Mouse (Mus musculus): ENCODE results near the gene Pi4k2a. TPM values are rescaled to one million over a fixed set of nuclear protein-coding genes. Genes with fewer than 3 reads are reported as not detected.
"Not testable (repeated sequence)": the region's sequence is repeated elsewhere in the genome, so short reads cannot be mapped to it uniquely, and the experiment has no call there.

The Pi4k2a gene
- polyA plus RNA-seq, 1 experiment from 2014 or later, result 16.1 TPM

GRCm38 (mm10) chr19:42078566-42078965 is 11.7 kb upstream of the Pi4k2a start:
- WGBS (ENCODE audit: insufficient replicate concordance), result 85% methylated on average over 8 of the region's 8 CpGs
- Histone ChIP-seq H3K4me3 (ENCODE audit: low read depth, low read length) (no peak overlapping the region), H3K4me1 (ENCODE audit: insufficient read depth) (no peaks in the 10 kb centered on the region), H3K27ac (ENCODE audit: low read depth) (no peak overlapping the region), H3K4me2 (ENCODE audit: low read depth, low read length) (no peak overlapping the region), H3K36me3 (replicated peaks; ENCODE audit: insufficient read depth, low read length) (no peaks in the 10 kb centered on the region), H3K9me3 (ENCODE audit: low read length) (no peaks in the 10 kb centered on the region), H3K9ac (replicated peaks) (no peak overlapping the region), H3K27me3 (ENCODE audit: insufficient read depth, low read length) (no peaks in the 10 kb centered on the region)
- ATAC-seq (no peak), DNase-seq (no peak)
- TF ChIP-seq EP300 (IDR thresholded peaks at IDR 0.05; ENCODE audit: low read depth) (no peak), CTCF (IDR thresholded peaks at IDR 0.05; ENCODE audit: low read depth) (no peak)

- DNase-seq (no peak), ATAC-seq (no peak)
- WGBS (ENCODE audit: insufficient replicate concordance), result 83% methylated on average over 12 of the region's 12 CpGs
- H3K9ac ChIP-seq (replicated peaks), result no peak overlapping the region
- H3K4me1 ChIP-seq (ENCODE audit: insufficient read depth), result no peaks in the 10 kb centered on the region
- no peaks in the 10 kb centered on the region for H3K27me3 ChIP-seq (ENCODE audit: insufficient read depth, low read length)
- no peak overlapping the region for H3K27ac ChIP-seq (ENCODE audit: low read depth)
- no peak for TF ChIP-seq EP300 (IDR thresholded peaks at IDR 0.05; ENCODE audit: low read depth)
- TF ChIP-seq CTCF (IDR thresholded peaks at IDR 0.05; ENCODE audit: low read depth), result no peak
- H3K4me3 ChIP-seq (ENCODE audit: low read depth, low read length), result no peak overlapping the region
- H3K36me3 ChIP-seq (replicated peaks; ENCODE audit: insufficient read depth, low read length), result no peaks in the 10 kb centered on the region
- no peaks in the 10 kb centered on the region for H3K9me3 ChIP-seq (ENCODE audit: low read length)
- H3K4me2 ChIP-seq (ENCODE audit: low read depth, low read length), result no peak overlapping the region
Measured at GRCm38 (mm10) chr19:42079006-42079405, 11.3 kb upstream of the Pi4k2a start.

- Histone ChIP-seq H3K4me2 (ENCODE audit: low read depth, low read length) (no peak overlapping the region), H3K9me3 (ENCODE audit: low read length) (no peaks in the 10 kb centered on the region), H3K36me3 (replicated peaks; ENCODE audit: insufficient read depth, low read length) (no peaks in the 10 kb centered on the region), H3K27me3 (ENCODE audit: insufficient read depth, low read length) (no peaks in the 10 kb centered on the region), H3K4me1 (ENCODE audit: insufficient read depth) (no peaks in the 10 kb centered on the region), H3K27ac (ENCODE audit: low read depth) (no peak overlapping the region), H3K9ac (replicated peaks) (no peak overlapping the region), H3K4me3 (ENCODE audit: low read depth, low read length) (no peak overlapping the region)
- ATAC-seq (peak; percentile 54), DNase-seq (no peak)
- 66% methylated on average over 5 of the region's 5 CpGs for WGBS (ENCODE audit: insufficient replicate concordance)
- TF ChIP-seq CTCF (IDR thresholded peaks at IDR 0.05; ENCODE audit: low read depth) (no peak), EP300 (IDR thresholded peaks at IDR 0.05; ENCODE audit: low read depth) (no peak)
Measured at GRCm38 (mm10) chr19:42079950-42080349, 10.3 kb upstream of the Pi4k2a start.

GRCm38 (mm10) chr19:42080469-42080868 is 9.8 kb upstream of the Pi4k2a start:
- no peaks in the 10 kb centered on the region for H3K9me3 ChIP-seq (ENCODE audit: low read length)
- ATAC-seq (no peak), DNase-seq (no peak)
- H3K9ac ChIP-seq (replicated peaks), result no peak overlapping the region
- H3K4me2 ChIP-seq (ENCODE audit: low read depth, low read length), result no peak overlapping the region
- no peaks in the 10 kb centered on the region; the same call in 1 of the 2 replicates for H3K4me1 ChIP-seq (ENCODE audit: insufficient read depth)
- no peaks in the 10 kb centered on the region for H3K27me3 ChIP-seq (ENCODE audit: insufficient read depth, low read length)
- no peaks in the 10 kb centered on the region for H3K36me3 ChIP-seq (replicated peaks; ENCODE audit: insufficient read depth, low read length)
- TF ChIP-seq CTCF (IDR thresholded peaks at IDR 0.05; ENCODE audit: low read depth) (no peak), EP300 (IDR thresholded peaks at IDR 0.05; ENCODE audit: low read depth) (no peak)
- WGBS (ENCODE audit: insufficient replicate concordance), result 75% methylated on average over 11 of the region's 11 CpGs
- H3K27ac ChIP-seq (ENCODE audit: low read depth), result no peak overlapping the region
- no peak overlapping the region for H3K4me3 ChIP-seq (ENCODE audit: low read depth, low read length)

- not testable (repeated sequence) for H3K9ac ChIP-seq (replicated peaks); H3K27ac ChIP-seq (ENCODE audit: low read depth); H3K4me1 ChIP-seq (ENCODE audit: insufficient read depth); H3K27me3 ChIP-seq (ENCODE audit: insufficient read depth, low read length); ATAC-seq; H3K4me3 ChIP-seq (ENCODE audit: low read depth, low read length); H3K9me3 ChIP-seq (ENCODE audit: low read length); H3K36me3 ChIP-seq (replicated peaks; ENCODE audit: insufficient read depth, low read length); DNase-seq; H3K4me2 ChIP-seq (ENCODE audit: low read depth, low read length)
- WGBS (ENCODE audit: insufficient replicate concordance), result 77% methylated on average over 5 of the region's 5 CpGs
Measured at GRCm38 (mm10) chr19:42081613-42082012, 8.7 kb upstream of the Pi4k2a start.

- Histone ChIP-seq H3K36me3 (replicated peaks; ENCODE audit: insufficient read depth, low read length) (no peaks in the 10 kb centered on the region), H3K9ac (replicated peaks) (0 out of 2 replicates have a peak overlapping the region, but pooled peaks have one; percentile 2), H3K27ac (ENCODE audit: low read depth) (no peak overlapping the region), H3K4me3 (ENCODE audit: low read depth, low read length) (peak overlapping the region; percentile 41), H3K27me3 (ENCODE audit: insufficient read depth, low read length) (no peaks in the 10 kb centered on the region), H3K4me2 (ENCODE audit: low read depth, low read length) (peak overlapping the region; percentile 68), H3K4me1 (ENCODE audit: insufficient read depth) (peaks cover 13% of the 10 kb centered on the region), H3K9me3 (ENCODE audit: low read length) (no peaks in the 10 kb centered on the region)
- TF ChIP-seq EP300 (IDR thresholded peaks at IDR 0.05; ENCODE audit: low read depth), result no peak
- no peak for TF ChIP-seq CTCF (IDR thresholded peaks at IDR 0.05; ENCODE audit: low read depth)
- DNase-seq (no peak), ATAC-seq (no peak)
- WGBS (ENCODE audit: insufficient replicate concordance), result 12% methylated on average over 10 of the region's 10 CpGs
Measured at GRCm38 (mm10) chr19:42085690-42086089, 4.6 kb upstream of the Pi4k2a start.

GRCm38 (mm10) chr19:42086166-42086565 is 4.1 kb upstream of the Pi4k2a start, which contains the start of gene Morn4:
Morn4 (minus strand) TSS chr19:42086357.
- WGBS (ENCODE audit: insufficient replicate concordance), result 2% methylated on average over 21 of the region's 21 CpGs
- H3K4me2 ChIP-seq (ENCODE audit: low read depth, low read length), result peak within 1 kb of the TSS; percentile 68
- ATAC-seq (no peak), DNase-seq (peak; percentile 77)
- no peak within 1 kb of the TSS for H3K27ac ChIP-seq (ENCODE audit: low read depth)
- H3K4me1 ChIP-seq (ENCODE audit: insufficient read depth), result peaks cover 15% of the 10 kb centered on the region
- no peaks in the 10 kb centered on the region for H3K36me3 ChIP-seq (replicated peaks; ENCODE audit: insufficient read depth, low read length)
- no peaks in the 10 kb centered on the region for H3K9me3 ChIP-seq (ENCODE audit: low read length)
- peak within 1 kb of the TSS; percentile 41 for H3K4me3 ChIP-seq (ENCODE audit: low read depth, low read length)
- H3K27me3 ChIP-seq (ENCODE audit: insufficient read depth, low read length), result no peaks in the 10 kb centered on the region
- no peak for TF ChIP-seq EP300 (IDR thresholded peaks at IDR 0.05; ENCODE audit: low read depth)
- TF ChIP-seq CTCF (IDR thresholded peaks at IDR 0.05; ENCODE audit: low read depth), result no peak
- H3K9ac ChIP-seq (replicated peaks), result 0 out of 2 replicates have a peak within 1 kb of the TSS, but pooled peaks have one; percentile 2

Measured in liver, postnatal 0 days (tissue).